Mouse (Mus musculus): ENCODE measurements around the gene Mcemp1. TPM values are rescaled to one million over a fixed set of nuclear protein-coding genes. Genes with fewer than 3 reads are reported as not detected.

Mcemp1 gene
- total RNA-seq, 2 experiments from 2014 or later = 29.6 to 64.0 TPM

- no peak for ATAC-seq (replicated peaks; ENCODE audit: low FRiP score, poor library complexity, severe bottlenecking)
These were observed 51.9 kb downstream of the Mcemp1 start for GRCm38 (mm10) chr8:3717321-3717954.

- ATAC-seq (replicated peaks; ENCODE audit: low FRiP score, poor library complexity, severe bottlenecking) = peak; percentile 77
These were observed 53.0 kb downstream of the Mcemp1 start for GRCm38 (mm10) chr8:3718559-3718958.

Other genes with a start within 250 kb of the Mcemp1 start
- 9.2 TPM in 1 of 2 replicates, not detected in the other for gene Pex11g, start 198.1 kb upstream of the Mcemp1 start, total RNA-seq (2015; ENCODE audit: low replicate concordance)
- 0.09 and 0.28 TPM in 2 replicates for gene Pex11g, start 198.1 kb upstream of the Mcemp1 start, total RNA-seq (2017; ENCODE audit: low replicate concordance)
- not detected in 2 replicates for gene Tex45, start 194.9 kb upstream of the Mcemp1 start, total RNA-seq (2015; ENCODE audit: low replicate concordance)
- not detected in 2 replicates for gene Tex45, start 194.9 kb upstream of the Mcemp1 start, total RNA-seq (2017; ENCODE audit: low replicate concordance)
- gene Zfp358, start 172.6 kb upstream of the Mcemp1 start, total RNA-seq (2015; ENCODE audit: low replicate concordance) = 2.1 and 3.8 TPM in 2 replicates
- 0.17 and 1.1 TPM in 2 replicates for gene Zfp358, start 172.6 kb upstream of the Mcemp1 start, total RNA-seq (2017; ENCODE audit: low replicate concordance)
- gene Mcoln1, start 165.3 kb upstream of the Mcemp1 start, total RNA-seq (2015; ENCODE audit: low replicate concordance) = 20.2 and 33.6 TPM in 2 replicates
- 32.5 and 75.4 TPM in 2 replicates for gene Mcoln1, start 165.3 kb upstream of the Mcemp1 start, total RNA-seq (2017; ENCODE audit: low replicate concordance)
- 40.9 and 43.5 TPM in 2 replicates for gene Pnpla6, start 150.4 kb upstream of the Mcemp1 start, total RNA-seq (2015; ENCODE audit: low replicate concordance)
- 61.4 and 77.4 TPM in 2 replicates for gene Pnpla6, start 150.4 kb upstream of the Mcemp1 start, total RNA-seq (2017; ENCODE audit: low replicate concordance)
- not detected in 2 replicates for gene C330021F23Rik, start 97.8 kb upstream of the Mcemp1 start, total RNA-seq (2015; ENCODE audit: low replicate concordance)
- gene C330021F23Rik, start 97.8 kb upstream of the Mcemp1 start, total RNA-seq (2017; ENCODE audit: low replicate concordance) = not detected in 2 replicates
- not detected in 2 replicates for gene Camsap3, start 78.5 kb upstream of the Mcemp1 start, total RNA-seq (2015; ENCODE audit: low replicate concordance)
- 0.28 TPM in 1 of 2 replicates, not detected in the other for gene Camsap3, start 78.5 kb upstream of the Mcemp1 start, total RNA-seq (2017; ENCODE audit: low replicate concordance)
- gene Xab2, start 44.4 kb upstream of the Mcemp1 start, total RNA-seq (2015; ENCODE audit: low replicate concordance) = 4.4 and 5.4 TPM in 2 replicates
- 11.0 and 16.0 TPM in 2 replicates for gene Xab2, start 44.4 kb upstream of the Mcemp1 start, total RNA-seq (2017; ENCODE audit: low replicate concordance)
- 49.1 and 125 TPM in 2 replicates for gene Pet100, start 44.2 kb upstream of the Mcemp1 start, total RNA-seq (2015; ENCODE audit: low replicate concordance)
- gene Pet100, start 44.2 kb upstream of the Mcemp1 start, total RNA-seq (2017; ENCODE audit: low replicate concordance) = 57.1 and 125 TPM in 2 replicates
- gene Pcp2, start 40.2 kb upstream of the Mcemp1 start, total RNA-seq (2015; ENCODE audit: low replicate concordance) = not detected in 2 replicates
- not detected in 2 replicates for gene Pcp2, start 40.2 kb upstream of the Mcemp1 start, total RNA-seq (2017; ENCODE audit: low replicate concordance)
- 44.7 and 49.2 TPM in 2 replicates for gene Stxbp2, start 34.8 kb upstream of the Mcemp1 start, total RNA-seq (2015; ENCODE audit: low replicate concordance)
- gene Stxbp2, start 34.8 kb upstream of the Mcemp1 start, total RNA-seq (2017; ENCODE audit: low replicate concordance) = 43.8 and 74.6 TPM in 2 replicates
- gene Retn, start 10.0 kb upstream of the Mcemp1 start, total RNA-seq (2015; ENCODE audit: low replicate concordance) = not detected in 2 replicates
- gene Retn, start 10.0 kb upstream of the Mcemp1 start, total RNA-seq (2017; ENCODE audit: low replicate concordance) = not detected in 2 replicates
- gene Fcor, start 6.6 kb downstream of the Mcemp1 start, total RNA-seq (2015; ENCODE audit: low replicate concordance) = 4.4 TPM in 1 of 2 replicates, not detected in the other
- gene Fcor, start 6.6 kb downstream of the Mcemp1 start, total RNA-seq (2017; ENCODE audit: low replicate concordance) = 2.8 and 5.6 TPM in 2 replicates
- 1.9 and 3.5 TPM in 2 replicates for gene Trappc5, start 10.5 kb downstream of the Mcemp1 start, total RNA-seq (2015; ENCODE audit: low replicate concordance)
- gene Trappc5, start 10.5 kb downstream of the Mcemp1 start, total RNA-seq (2017; ENCODE audit: low replicate concordance) = 7.0 and 8.3 TPM in 2 replicates
- not detected in 2 replicates for gene Fcer2a, start 28.4 kb downstream of the Mcemp1 start, total RNA-seq (2015; ENCODE audit: low replicate concordance)
- gene Fcer2a, start 28.4 kb downstream of the Mcemp1 start, total RNA-seq (2017; ENCODE audit: low replicate concordance) = not detected in 2 replicates
- gene Clec4g, start 54.9 kb downstream of the Mcemp1 start, total RNA-seq (2015; ENCODE audit: low replicate concordance) = not detected in 2 replicates
- not detected in 2 replicates for gene Clec4g, start 54.9 kb downstream of the Mcemp1 start, total RNA-seq (2017; ENCODE audit: low replicate concordance)
- 0.77 and 5.2 TPM in 2 replicates for gene Cd209a, start 83.2 kb downstream of the Mcemp1 start, total RNA-seq (2015; ENCODE audit: low replicate concordance)
- gene Cd209a, start 83.2 kb downstream of the Mcemp1 start, total RNA-seq (2017; ENCODE audit: low replicate concordance) = 2.6 and 3.8 TPM in 2 replicates
- gene Cd209e, start 188.6 kb downstream of the Mcemp1 start, total RNA-seq (2015; ENCODE audit: low replicate concordance) = not detected in 2 replicates
- not detected in 2 replicates for gene Cd209e, start 188.6 kb downstream of the Mcemp1 start, total RNA-seq (2017; ENCODE audit: low replicate concordance)
- gene Cd209d, start 212.8 kb downstream of the Mcemp1 start, total RNA-seq (2015; ENCODE audit: low replicate concordance) = not detected in 2 replicates
- not detected in 2 replicates for gene Cd209d, start 212.8 kb downstream of the Mcemp1 start, total RNA-seq (2017; ENCODE audit: low replicate concordance)

Data from erythroblast, adult 5-6 weeks (primary cell).